Mouse (Mus musculus): Measurements from ENCODE around the gene Cmtr2.

Cmtr2 gene

DNA sequence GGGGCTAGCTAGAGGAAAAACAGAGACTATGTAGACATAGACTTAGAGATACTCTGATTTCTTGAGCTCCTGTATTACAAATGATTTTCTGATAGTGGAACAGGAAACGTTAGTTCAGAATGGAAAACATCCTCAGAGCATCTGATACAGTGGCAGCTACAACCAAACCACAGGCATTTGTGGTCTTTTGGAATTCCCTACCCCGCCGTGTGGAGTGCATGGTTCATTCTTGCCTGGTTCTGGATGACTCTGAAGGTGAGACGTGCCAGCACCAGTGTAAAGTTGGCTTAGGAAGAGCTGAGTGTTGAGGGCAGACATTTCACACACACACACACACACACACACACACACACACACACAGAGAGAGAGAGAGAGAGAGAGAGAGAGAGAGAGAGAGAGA is 38.5 kb downstream of the Cmtr2 start:
- peak; percentile 60 for DNase-seq (ENCODE audit: low read depth, low spot score)

DNA sequence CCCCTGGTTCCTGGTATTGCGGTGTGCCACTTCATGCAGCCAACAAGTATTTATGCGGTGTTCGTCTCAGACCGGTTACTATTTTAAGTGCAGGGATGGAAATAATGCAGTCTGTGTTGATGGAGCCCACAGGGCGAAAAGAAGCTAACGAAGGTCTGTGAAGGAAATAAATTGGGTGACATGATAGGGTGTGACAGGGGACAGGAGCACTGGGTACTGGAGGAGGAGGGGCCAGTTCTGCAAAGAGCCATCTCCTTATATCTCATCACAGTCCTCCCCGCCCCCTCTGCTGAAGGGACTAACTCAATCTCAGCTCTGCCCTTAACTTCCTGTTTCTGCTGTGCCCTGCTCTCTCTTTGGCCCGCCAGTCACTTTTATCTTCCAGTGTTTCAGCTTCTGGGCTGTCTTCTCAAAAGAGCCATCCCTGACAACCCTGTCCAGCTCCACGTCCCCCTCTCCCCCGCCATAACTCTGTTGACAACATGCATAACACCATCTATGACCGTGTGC is 50.4 kb downstream of the Cmtr2 start:
- DNase-seq (ENCODE audit: low read depth, low spot score), result no peak

DNA sequence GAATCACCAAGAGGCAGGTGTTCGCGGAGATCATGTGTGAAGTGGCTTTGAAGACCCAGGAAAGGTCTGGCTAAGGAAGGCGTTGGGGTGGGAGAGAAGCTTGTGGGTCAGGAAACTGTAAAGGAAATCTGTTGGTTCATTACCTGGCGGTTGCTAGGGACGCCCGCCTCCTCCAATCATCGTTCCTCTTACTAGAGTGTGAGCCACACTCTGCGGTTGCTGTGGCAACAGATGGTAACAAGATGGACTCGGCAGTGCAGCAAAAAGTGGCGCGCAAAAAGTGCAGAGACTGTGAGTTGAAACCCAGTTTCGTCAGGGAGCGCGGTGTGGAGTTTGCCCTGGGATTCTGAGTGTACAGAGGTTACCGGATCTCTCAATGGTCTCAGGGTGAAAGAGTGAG is 51.3 kb downstream of the Cmtr2 start, which contains the start of gene Hydin:
TSS of gene Hydin (plus strand) at position 237 of the 400 bp plus-strand sequence.
- DNase-seq (ENCODE audit: low read depth, low spot score), result peak; percentile 3

DNA sequence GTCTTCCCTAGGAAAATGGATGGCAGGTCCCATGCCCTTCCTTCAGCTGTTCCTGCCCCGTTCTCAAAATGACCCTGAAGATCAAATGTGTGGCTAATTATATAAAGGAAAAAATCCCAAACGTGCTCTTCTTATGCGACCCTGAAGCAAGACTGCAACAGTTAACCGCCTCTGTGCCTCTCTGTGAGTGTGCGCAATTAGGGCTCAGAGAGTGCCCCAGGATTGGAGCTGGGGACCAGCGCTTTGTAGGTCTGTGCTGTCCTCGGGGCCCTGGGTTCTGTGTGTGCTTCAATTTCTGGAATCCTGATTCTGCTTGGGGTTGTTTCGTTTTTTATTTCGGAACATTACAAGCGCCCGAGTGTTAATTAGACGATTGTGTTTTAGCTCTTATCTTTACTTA is 51.8 kb downstream of the Cmtr2 start:
- no peak for DNase-seq (ENCODE audit: low read depth, low spot score)

DNA sequence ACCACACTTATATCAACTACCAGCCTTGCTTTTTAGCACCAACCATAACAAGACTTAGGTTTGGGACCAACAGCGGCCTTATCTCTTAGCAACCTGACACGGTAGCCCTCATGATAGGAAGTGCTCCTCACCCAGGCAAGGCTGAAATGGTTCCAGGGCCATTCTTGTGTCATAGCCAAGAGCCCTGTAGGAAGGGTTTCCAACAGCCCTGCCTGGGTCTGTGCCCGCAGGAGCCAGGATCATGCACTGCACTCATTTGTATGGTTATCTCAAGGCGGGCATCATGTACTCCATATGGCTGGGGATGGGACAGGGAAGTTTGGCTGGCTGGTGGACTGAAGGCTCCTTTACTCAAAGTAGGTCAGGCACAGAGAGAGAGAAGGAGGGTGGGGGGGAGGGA is 55.2 kb downstream of the Cmtr2 start:
- no peak for DNase-seq (ENCODE audit: low read depth, low spot score)

DNA sequence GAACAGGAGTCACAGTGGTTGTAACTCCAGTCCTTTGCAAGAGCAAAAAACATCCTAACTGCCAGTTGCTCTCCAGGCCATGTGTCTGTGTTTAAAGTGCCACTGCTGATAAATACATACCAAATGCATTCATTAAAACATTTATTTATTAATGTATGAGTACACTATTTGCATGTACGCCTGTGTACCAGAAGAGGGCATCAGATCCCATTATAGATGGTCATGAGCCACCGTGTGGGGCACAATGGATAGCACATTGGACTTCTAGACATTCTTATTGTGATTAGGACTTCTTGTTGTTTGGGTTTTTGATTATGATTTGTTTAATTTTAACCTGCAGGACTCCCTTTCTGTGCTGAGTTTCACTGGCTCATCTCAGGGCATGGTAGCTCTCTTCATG is 57.9 kb downstream of the Cmtr2 start:
- peak; percentile 3 for DNase-seq (ENCODE audit: low read depth, low spot score)

Measured in 3T3-L1 (cell line).